Mouse (Mus musculus) right cerebral cortex, adult 18-20 months (tissue): ENCODE data around the gene D930048N14Rik.
"Not testable (repeated sequence)": the region's sequence is repeated elsewhere in the genome, so short reads cannot be mapped to it uniquely, and the experiment has no call there.

Experiments used
- DNase-seq: peaks from one replicate; pipeline ENCODE4 v3.0.0; 2022; ENCODE audit warnings: mixed read lengths

Gene D930048N14Rik

GRCm38 (mm10) chr11:51653736-51654135 is 3.0 kb downstream of the D930048N14Rik start:
- DNase-seq: no peak

- DNase-seq: no peak
These were observed 4.1 kb downstream of the D930048N14Rik start for GRCm38 (mm10) chr11:51654891-51655290.

- no peak for DNase-seq
These were observed 6.2 kb downstream of the D930048N14Rik start for GRCm38 (mm10) chr11:51656798-51657521.

GRCm38 (mm10) chr11:51658291-51658690 is 7.5 kb downstream of the D930048N14Rik start:
- no peak for DNase-seq

GRCm38 (mm10) chr11:51658705-51659104 is 8.0 kb downstream of the D930048N14Rik start:
- DNase-seq: peak; percentile 55

GRCm38 (mm10) chr11:51661867-51662365 is 11.2 kb downstream of the D930048N14Rik start:
- no peak for DNase-seq

GRCm38 (mm10) chr11:51662632-51663031 is 11.9 kb downstream of the D930048N14Rik start:
- DNase-seq: no peak

- DNase-seq: not testable (repeated sequence)
These were observed 14.0 kb downstream of the D930048N14Rik start for GRCm38 (mm10) chr11:51664747-51665146.

- no peak for DNase-seq
These were observed 20.1 kb downstream of the D930048N14Rik start for GRCm38 (mm10) chr11:51670846-51671245.

- DNase-seq: no peak
These were observed 20.6 kb downstream of the D930048N14Rik start for GRCm38 (mm10) chr11:51671376-51671775.

GRCm38 (mm10) chr11:51673291-51673690 is 22.5 kb downstream of the D930048N14Rik start:
- DNase-seq: no peak

- no peak for DNase-seq
These were observed 24.6 kb downstream of the D930048N14Rik start for GRCm38 (mm10) chr11:51675386-51675785.

- no peak for DNase-seq
These were observed 27.1 kb downstream of the D930048N14Rik start for GRCm38 (mm10) chr11:51677737-51678418.

GRCm38 (mm10) chr11:51679466-51679865 is 28.7 kb downstream of the D930048N14Rik start:
- DNase-seq: no peak

- DNase-seq: peak; percentile 86
These were observed 30.7 kb downstream of the D930048N14Rik start for GRCm38 (mm10) chr11:51681324-51681975.

GRCm38 (mm10) chr11:51681976-51682374 is 31.2 kb downstream of the D930048N14Rik start:
- DNase-seq: no peak

- DNase-seq: peak; percentile 100
These were observed 37.9 kb downstream of the D930048N14Rik start, which contains the start of gene 0610009B22Rik for GRCm38 (mm10) chr11:51688330-51689328. 0610009B22Rik (minus strand) TSS chr11:51688874.

GRCm38 (mm10) chr11:51689343-51689742 is 38.6 kb downstream of the D930048N14Rik start:
- DNase-seq: no peak

- not testable (repeated sequence) for DNase-seq
These were observed 39.8 kb downstream of the D930048N14Rik start for GRCm38 (mm10) chr11:51690597-51690996.

GRCm38 (mm10) chr11:51694984-51695383 is 44.2 kb downstream of the D930048N14Rik start:
- no peak for DNase-seq

- DNase-seq: no peak
These were observed 52.1 kb downstream of the D930048N14Rik start for GRCm38 (mm10) chr11:51702831-51703230.
